Mouse (Mus musculus): Measurements from ENCODE around the gene Kcnk12.

Gene Kcnk12

DNA sequence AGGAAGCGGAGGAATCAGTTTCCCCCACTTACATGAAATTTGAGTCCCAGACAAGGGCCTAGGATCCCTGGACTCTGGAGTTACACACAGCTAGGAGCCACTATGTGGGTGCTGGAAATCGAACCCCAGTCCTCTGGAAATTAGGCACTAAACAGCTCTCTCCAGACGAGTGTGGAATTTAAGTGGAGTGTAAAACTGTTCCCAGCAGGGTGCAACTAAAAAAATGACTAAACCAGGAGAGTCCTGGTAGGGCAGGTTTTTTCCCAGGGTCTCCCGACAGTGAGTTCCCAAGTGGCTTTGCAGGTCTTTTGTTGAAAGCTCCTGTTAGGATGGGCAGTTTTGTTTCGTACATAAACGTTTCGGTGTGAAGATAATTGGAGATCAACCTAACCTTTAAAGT lies 73.1 kb downstream of the Kcnk12 start:
- in situ Hi-C loops (cut with MboI, MseI), result no loop called here

DNA sequence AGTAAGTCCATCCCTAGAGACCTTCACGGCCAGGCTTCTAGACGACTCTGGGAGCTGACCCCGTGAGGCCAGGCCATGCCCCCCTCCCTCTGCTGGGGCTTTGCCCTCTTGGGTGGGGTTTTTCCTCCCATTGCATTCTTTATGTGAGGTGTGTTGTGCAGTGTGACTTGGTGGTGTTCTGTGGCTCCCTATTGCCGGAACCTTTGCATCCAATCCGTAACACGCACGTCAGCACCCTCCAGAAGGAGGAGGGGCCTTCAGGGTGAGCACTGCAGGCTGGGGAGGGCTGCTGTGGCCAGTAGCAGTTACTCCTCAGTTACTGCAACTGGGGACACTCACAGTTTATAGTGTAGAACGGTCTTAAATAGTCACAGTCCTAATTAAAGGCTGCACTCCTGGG lies 97.7 kb downstream of the Kcnk12 start:
- in situ Hi-C loops (cut with MboI, MseI), result no loop called here

DNA sequence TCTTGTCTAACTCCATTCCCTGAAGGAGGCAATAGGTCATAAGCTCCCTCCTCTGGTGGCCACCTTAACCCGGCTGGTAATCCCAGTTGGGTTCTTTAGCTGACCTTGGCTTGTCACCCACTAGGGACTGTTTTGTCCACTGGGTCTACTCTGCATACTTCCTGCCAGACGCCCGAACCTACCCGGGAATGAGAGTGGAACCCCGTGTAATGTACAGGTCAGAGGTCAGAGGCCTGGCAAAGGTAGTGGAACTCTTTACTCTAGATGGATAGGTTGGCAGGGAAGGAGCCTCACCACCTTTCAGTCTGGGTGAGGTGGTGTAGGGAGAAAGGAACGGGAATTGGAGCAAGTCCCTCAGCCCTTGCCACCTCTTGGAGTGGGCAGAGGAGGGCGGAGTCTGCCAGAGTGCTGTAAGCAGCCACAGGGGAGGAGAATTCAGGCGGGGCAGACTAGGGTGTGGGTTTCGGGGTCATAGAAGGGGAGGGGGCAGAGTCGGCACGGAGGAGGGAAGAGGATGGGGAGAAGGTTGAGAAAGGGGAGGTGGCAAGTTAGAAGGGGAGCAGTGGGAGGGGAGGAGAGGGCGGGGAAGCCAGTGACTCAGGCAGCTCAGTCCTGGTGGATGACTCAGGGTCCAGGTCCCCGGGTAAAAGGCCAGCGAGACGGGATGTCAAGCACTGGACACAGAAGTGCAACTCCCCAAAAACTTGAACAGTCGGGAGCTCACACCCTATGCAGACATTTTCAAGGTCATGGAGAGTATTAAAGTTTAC lies 98.6 kb downstream of the Kcnk12 start:
- in situ Hi-C loops (cut with MboI, MseI), result no loop called here

DNA sequence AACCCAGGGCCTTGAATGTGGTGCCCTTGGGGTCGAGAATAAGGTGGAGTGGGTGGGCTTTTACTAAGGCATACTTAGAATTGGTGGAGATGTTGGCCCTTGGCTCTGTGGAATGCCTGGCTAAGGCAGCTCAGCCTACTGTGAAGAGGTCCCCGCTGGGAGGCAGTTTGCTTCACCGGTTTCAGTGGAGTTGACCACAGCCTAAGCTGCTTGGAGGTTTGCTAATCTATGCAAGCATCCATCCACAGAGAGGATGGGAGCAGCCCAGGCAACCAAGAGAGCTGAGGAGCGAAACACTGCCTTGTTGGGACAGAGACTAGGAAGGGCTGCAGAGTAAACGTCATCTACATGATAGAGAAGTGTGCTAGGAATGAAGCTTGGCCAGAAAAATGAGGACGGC lies 101.0 kb downstream of the Kcnk12 start:
- in situ Hi-C loops (cut with MboI, MseI), result no loop called here

DNA sequence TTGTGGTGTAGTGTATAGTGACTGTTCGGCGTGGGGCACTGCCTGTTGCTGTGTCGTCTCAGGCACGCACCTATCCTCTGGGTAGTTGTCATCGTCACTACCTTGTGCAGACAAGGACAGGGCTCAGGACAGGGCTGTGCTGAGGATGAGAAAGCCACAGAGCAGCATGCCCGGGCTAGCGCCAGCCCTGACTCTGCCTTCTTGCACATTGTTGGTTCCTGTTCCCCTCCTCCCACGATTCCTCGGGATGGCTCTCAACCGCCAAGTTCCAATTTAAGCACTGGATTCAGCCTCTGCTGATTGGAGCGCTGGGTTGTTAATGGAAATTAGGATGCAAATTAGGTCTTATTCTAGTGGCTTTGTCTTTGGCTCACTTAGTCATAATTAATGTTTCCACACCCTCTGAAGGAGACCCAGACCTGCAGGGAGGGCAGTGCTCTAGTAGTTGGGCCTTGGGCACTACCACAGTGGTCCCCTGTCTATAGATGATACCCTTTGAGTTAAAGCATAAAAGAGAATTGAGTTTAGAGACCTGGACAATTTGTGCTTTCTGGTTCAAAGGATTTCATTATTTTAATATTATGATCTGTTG lies 101.8 kb downstream of the Kcnk12 start:
- in situ Hi-C loops (cut with MboI, MseI), result no loop called here

Data from regulatory T cell (primary cell).